Comparison of ENCODE assay signal across 8 mouse cellular contexts in genomic region chr14:54228933-54229713, GRCm38 (mm10). TPM values are rescaled to one million over a fixed set of nuclear protein-coding genes. Genes with fewer than 3 reads are reported as not detected.
DNase-seq lines count a peak whose midpoint lies in the region; ATAC-seq and TF ChIP-seq lines count a peak whose summit lies in the region.

No protein-coding gene starts in this region.

- ATAC-seq in liver, embryonic 15.5 days (ENCODE audit: insufficient read depth) = no peak

- no peak for TF ChIP-seq CTCF in thymus, adult 2 months (IDR thresholded peaks at IDR 0.05; ENCODE audit: borderline replicate concordance, control insufficient read depth, extremely low read depth, insufficient read depth, low read length, poor library complexity)

- no peaks in the 10 kb centered on the region for H3K9me3 ChIP-seq in liver, embryonic 15.5 days (replicated peaks)

- no peaks in the 10 kb centered on the region for H3K27me3 ChIP-seq in thymus, adult 2 months (ENCODE audit: control insufficient read depth, insufficient read depth, low read length)
- peaks cover 27% of the 10 kb centered on the region for H3K27me3 ChIP-seq in liver, embryonic 15.5 days

- TF ChIP-seq POLR2A in thymus, adult 2 months (IDR thresholded peaks at IDR 0.05; ENCODE audit: control insufficient read depth, extremely low read depth, insufficient read depth, low read length, poor library complexity) = no peak

- peaks cover 9% of the 10 kb centered on the region for H3K36me3 ChIP-seq in thymus, adult 2 months (ENCODE audit: control insufficient read depth, insufficient read depth, low read length)
- H3K36me3 ChIP-seq in liver, embryonic 15.5 days (replicated peaks) = 0 out of 2 replicates have a peak, but pooled peaks cover under 1% of the 10 kb centered on the region

- WGBS in thymus, adult 2 months = 88% methylated on average over 25 of the region's 25 CpGs
- 24% methylated on average over 25 of the region's 25 CpGs for WGBS in liver, embryonic 15.5 days (ENCODE audit: insufficient replicate concordance)

- peak overlapping the region; percentile 97 for H3K27ac ChIP-seq in thymus, adult 2 months (ENCODE audit: control insufficient read depth, insufficient read depth, low read length)
- H3K27ac ChIP-seq in liver, embryonic 15.5 days (replicated peaks) = no peak overlapping the region

- no peak overlapping the region for H3K9ac ChIP-seq in liver, embryonic 15.5 days

- H3K4me2 ChIP-seq in liver, embryonic 15.5 days = peak overlapping the region; percentile 81

- H3K4me3 ChIP-seq in thymus, adult 2 months (ENCODE audit: control insufficient read depth, insufficient read depth, low read length) = no peak overlapping the region
- 0 out of 2 replicates have a peak overlapping the region, but pooled peaks have one; percentile 46 for H3K4me3 ChIP-seq in liver, embryonic 15.5 days (replicated peaks)

- DNase-seq in cerebellum, adult 8-10 months = peak; percentile 14
- no peak for DNase-seq in cerebellum, adult 9-11 months
- DNase-seq in thymus, adult 2 months = peak; percentile 54
- no peak for DNase-seq in thymus, adult 18-20 months
- peak; percentile 61 to 74 for DNase-seq in thymus, postnatal 36 days
- DNase-seq in left cerebral cortex, adult 18-20 months (ENCODE audit: low spot score in 2 of 2) = no peak
- no peak for DNase-seq in right cerebral cortex, adult 2 months (ENCODE audit: low spot score in 2 of 2)

- H3K4me1 ChIP-seq in thymus, adult 2 months (replicated peaks; ENCODE audit: control insufficient read depth, insufficient read depth, low read length) = peaks cover 78% of the 10 kb centered on the region
- peaks cover 57% of the 10 kb centered on the region for H3K4me1 ChIP-seq in liver, embryonic 15.5 days (replicated peaks)

RNA-seq across cellular contexts. Expression of gene Dad1, which starts 24.8 kb away (rescaled TPM):
- 513 and 641 TPM in 2 replicates for polyA plus RNA-seq in thymus, adult 2 months (2012; rRNA removed)
- 202 and 204 TPM in 2 replicates for polyA plus RNA-seq in liver, embryonic 15.5 days (2015; fragmentation: Nextera tagmentation; extraction: Ambion mirVana)
- 100 to 1,000 TPM; 115 to 120 TPM for total RNA-seq in left cerebral cortex, adult 18-20 months (2021)

RNA-seq across cellular contexts. Expression of gene Abhd4, which starts 24.9 kb away (rescaled TPM):
- 21.5 and 23.6 TPM in 2 replicates for polyA plus RNA-seq in thymus, adult 2 months (2012; rRNA removed)
- 19.0 and 21.4 TPM in 2 replicates for polyA plus RNA-seq in liver, embryonic 15.5 days (2015; fragmentation: Nextera tagmentation; extraction: Ambion mirVana)
- 10 to 100 TPM; 42.8 to 46.2 TPM for total RNA-seq in left cerebral cortex, adult 18-20 months (2021)

RNA-seq across cellular contexts. Expression of gene Olfr49, which starts 55.6 kb away (rescaled TPM):
- not detected in 2 replicates for polyA plus RNA-seq in thymus, adult 2 months (2012; rRNA removed)
- not detected in 2 replicates for polyA plus RNA-seq in liver, embryonic 15.5 days (2015; fragmentation: Nextera tagmentation; extraction: Ambion mirVana)
- total RNA-seq in left cerebral cortex, adult 18-20 months (2021) = not detected

Comparison
In these comparisons a context has a peak if more than half of its experiments do, and no peak if none do; other contexts are left out.
1. DNase-seq: peak in cerebellum, adult 8-10 months (single experiment), thymus, adult 2 months (single experiment) and thymus, postnatal 36 days (2 of 2); none in cerebellum, adult 9-11 months (single experiment), thymus, adult 18-20 months (0 of 2), left cerebral cortex, adult 18-20 months (0 of 2) and right cerebral cortex, adult 2 months (0 of 2).